Mouse (Mus musculus): Measurements from ENCODE around the gene Ctsk.

DNA sequence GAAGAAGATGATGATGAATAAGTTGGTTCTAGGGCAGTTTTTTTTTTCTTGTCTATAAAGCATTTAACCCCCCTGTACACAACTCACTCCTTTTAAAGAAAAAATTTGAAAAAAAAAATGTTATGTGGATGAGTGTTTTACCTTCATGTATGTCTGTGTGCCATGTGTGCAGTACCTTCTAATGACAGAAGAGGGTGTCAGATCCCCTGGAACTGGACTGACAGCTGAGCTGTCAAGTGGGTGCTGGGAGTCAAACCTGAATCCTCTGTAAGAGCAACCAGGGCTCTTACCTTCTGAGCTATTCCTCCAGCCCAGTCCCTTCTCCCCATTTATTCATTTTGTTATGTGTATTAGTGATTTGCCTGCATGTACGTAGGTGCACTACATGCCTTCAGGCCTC lies 32.0 kb downstream of the Ctsk start:
- TF ChIP-seq CTCF (conservative IDR thresholded peaks at IDR 0.05; ENCODE audit: low read length) (peak; percentile 54), POU5F1 (IDR thresholded peaks at IDR 0.05; ENCODE audit: borderline replicate concordance, low read length) (no peak)
